Mouse (Mus musculus): ENCODE measurements around the gene T. TPM values are rescaled to one million over a fixed set of nuclear protein-coding genes. Genes with fewer than 3 reads are reported as not detected.
A peak's percentile ranks its signal among the peaks of the same experiment; 100 is the strongest.
"Not testable (repeated sequence)": the region's sequence is repeated elsewhere in the genome, so short reads cannot be mapped to it uniquely, and the experiment has no call there.

Gene T
- not detected in 2 replicates for total RNA-seq (2015)
- total RNA-seq (2017) = not detected in 2 replicates

DNA sequence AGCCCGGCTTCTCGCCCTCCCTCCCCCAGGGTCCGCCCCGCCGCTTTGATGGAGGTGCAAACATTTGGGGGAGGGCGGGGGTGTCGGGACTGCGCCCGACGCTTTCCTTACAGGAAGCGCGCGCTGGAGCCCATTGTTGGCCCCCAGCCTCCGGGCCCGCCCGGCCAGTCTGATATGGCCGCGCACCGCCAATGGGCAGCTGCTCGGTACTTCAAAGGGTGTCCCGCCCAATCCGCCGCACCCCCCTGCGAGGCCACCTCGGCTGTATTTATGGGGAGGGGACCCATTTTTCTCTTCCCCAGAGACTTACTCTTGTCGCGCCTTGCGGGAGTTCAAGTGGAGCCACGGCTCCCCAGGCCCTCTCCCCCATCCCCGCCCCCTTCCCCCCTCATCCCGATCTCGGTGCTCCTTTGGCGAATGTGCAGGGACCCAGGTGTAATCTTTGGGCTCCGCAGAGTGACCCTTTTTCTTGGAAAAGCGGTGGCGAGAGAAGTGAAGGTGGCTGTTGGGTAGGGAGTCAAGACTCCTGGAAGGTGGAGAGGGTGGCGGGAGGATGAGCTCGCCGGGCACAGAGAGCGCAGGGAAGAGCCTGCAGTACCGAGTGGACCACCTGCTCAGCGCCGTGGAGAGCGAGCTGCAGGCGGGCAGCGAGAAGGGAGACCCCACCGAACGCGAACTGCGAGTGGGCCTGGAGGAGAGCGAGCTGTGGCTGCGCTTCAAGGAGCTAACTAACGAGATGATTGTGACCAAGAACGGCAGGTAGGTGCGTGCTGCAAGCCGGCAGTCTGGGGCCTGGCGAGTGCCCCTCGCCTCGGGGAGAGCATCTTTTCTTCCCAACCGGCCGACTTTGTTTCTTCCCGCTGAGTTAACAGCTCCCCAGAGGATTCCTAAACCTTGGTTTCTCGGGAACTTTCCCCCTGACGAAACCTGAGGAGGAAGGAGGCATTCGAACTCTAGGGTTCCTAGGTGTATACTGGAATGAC lies at the start of gene T:
TSS of gene T (plus strand) at position 446 of the 983 bp plus-strand sequence.
- ATAC-seq (ENCODE audit: poor library complexity, severe bottlenecking) = no peak

DNA sequence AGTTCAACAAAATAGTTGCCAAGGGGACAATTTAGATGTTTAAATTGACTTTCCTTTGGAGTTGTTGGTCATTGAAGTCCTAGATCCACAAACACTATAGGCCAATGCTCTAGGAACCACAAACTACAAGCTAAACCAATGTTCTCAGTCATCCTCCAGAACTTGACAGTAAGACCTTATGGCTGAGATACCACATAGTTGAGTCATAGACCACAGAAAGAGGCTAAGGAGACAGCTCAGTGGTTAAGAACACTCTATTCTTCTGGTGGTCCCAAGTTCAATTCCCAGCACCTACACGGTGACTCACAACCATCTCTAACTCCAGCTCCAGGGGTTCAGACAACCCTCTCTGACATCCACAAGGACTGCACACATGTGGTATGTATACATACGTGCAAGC lies 48.8 kb upstream of the T start:
- no peak for ATAC-seq (ENCODE audit: poor library complexity, severe bottlenecking)

DNA sequence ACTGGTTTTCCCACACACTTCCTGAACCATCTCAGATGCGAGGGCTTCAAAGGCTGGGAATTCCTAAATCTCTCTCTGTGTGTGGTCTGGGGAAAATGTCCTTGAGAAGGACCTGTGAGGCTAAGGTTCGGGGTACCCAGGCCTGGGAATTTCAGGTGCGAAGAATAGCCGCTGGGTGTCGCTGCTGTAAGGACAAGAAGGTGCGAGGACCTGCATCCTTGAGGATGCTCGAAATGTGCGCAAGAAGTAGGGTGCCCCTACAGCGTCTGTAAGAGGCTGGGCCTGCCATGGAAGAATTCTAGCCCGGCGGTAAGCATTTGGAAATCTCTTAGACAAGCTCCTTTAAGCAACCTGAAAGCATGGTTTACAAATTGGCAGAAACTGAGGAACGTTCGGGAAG lies 45.8 kb upstream of the T start:
- peak; percentile 45; the same call in 1 of the 2 replicates for ATAC-seq (ENCODE audit: poor library complexity, severe bottlenecking)

DNA sequence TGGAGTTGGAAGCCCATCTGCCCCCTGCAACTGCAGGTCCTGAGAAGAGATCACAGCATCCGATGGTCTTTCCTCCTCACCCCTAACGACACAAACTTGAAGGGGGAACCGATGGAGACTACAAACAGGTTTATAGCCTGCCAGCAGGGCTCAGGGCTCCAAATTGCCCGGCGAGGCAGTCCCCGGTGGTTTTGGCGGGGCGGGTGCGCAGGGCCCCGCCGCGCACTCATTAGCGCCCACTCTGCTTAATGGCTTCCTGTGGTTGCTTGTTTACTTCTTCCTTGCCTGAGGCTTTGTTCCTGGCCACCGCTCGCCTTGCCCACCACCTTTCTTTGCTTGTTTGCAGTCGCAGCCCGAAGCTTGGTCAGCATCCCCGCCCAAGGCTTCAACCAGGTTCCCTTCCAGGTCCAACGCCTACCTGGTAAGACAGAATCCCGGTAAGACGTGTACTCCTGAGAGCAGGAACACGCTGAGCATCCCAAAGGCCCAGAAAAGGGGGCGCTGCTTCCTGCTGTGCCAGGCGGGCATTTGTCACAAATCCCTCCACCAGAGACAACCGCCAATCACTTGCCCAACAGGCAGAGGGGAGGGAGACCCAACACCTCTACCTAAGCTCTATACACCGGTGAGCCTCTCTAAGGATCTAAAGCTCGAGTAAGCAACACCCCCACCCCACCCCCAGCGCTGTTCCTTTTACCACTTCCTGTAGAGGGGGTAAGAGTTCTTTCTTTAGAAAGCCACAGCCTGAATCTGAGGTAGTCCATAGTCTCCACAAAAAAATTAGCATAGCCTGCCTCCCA lies 45.0 kb upstream of the T start:
- ATAC-seq (ENCODE audit: poor library complexity, severe bottlenecking) = peak; percentile 54; the same call in 1 of the 2 replicates

DNA sequence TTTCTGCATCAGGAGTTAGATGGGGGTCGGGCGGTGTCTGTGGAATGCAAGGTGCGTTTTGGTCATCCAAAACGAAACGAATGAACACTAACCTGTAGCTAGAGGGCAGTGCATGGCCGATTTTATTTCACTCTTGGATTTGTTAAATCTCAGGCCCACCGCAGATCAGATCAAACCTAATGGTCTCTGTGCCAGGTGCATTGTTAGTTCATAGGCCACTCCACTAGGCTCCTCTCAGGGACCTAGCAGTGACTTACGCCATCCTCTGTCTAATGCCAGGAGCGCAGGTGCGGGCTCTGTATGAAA lies 44.5 kb upstream of the T start:
- no peak for ATAC-seq (ENCODE audit: poor library complexity, severe bottlenecking)

DNA sequence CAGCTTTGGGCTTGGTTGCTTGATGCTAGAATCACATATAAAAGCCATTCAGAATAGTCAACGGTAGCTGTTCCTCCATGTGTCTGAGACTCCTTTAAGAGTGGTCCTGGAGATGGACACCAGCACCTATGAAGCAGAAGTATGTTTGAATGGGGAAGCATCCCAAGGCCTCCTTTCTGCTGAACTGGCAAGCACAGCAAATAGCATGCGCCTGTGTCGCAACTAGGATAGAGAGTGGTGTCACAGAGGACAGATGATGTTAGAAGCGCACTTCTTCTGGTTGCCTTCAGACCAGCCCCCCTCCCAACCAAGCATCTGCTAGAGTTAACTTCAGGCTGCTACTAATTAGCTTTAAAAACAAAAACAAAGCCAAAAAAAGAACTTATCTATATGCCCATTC lies 43.7 kb upstream of the T start:
- ATAC-seq (ENCODE audit: poor library complexity, severe bottlenecking) = peak; percentile 60

DNA sequence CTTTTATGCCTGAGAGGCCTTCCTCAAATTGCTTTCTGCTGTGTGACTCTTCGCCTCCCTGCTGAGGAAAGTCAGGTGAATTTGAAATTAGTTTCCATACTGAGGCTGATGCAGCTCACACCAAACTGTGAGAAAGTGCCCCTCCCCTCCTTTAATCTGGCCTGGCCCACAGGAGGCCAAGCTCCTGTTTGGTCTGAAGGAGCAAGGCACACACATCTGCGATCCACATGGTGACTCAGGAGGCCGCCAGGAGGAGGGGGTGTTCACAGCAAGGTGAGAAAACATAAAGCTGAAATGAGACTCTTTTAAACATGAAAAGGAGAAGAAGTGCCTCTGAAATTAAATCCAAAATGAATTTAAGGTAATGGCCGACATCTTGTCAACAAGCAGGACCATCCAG lies 37.9 kb upstream of the T start:
- ATAC-seq (ENCODE audit: poor library complexity, severe bottlenecking) = no peak

DNA sequence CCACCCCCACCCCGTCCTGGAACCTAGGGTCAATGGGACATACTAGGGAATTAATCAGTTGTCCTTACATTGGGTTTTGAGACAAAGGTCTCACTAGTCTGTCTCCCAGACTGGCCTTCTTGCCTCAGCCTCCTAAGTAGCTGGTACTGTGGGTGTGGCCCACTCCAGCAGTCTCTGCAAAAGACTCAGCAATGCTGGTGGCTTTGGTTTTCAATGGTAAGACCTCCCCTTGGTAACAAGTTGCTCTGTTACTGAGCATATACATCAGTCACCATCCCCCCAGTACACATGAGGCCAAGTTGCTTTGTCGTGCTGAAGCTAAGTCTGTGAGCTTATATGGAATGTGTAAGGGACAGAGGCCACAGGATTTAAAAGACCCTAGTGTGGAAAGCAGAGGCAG lies 36.3 kb upstream of the T start:
- ATAC-seq (ENCODE audit: poor library complexity, severe bottlenecking) = no peak

DNA sequence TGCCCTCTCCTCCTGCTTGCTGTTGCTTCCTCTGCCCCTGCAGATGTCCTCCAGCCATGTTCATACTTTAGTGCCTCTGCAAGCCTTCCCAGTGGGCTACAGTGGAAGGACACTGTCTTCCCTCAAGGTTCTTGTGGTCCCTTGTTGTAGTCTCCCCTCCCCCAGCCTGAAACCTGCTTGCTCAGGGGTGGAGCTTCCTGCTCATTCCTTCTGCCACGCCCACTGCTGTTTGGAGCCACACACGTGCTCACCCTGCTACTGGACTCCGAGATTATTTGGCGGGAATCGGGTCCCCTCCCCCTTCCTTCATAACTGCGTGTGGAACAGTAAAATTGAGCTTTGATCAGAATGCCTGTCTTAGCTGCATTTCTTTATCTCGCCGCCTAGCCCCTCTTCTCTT lies 30.3 kb upstream of the T start:
- not testable (repeated sequence) for ATAC-seq (ENCODE audit: poor library complexity, severe bottlenecking)

DNA sequence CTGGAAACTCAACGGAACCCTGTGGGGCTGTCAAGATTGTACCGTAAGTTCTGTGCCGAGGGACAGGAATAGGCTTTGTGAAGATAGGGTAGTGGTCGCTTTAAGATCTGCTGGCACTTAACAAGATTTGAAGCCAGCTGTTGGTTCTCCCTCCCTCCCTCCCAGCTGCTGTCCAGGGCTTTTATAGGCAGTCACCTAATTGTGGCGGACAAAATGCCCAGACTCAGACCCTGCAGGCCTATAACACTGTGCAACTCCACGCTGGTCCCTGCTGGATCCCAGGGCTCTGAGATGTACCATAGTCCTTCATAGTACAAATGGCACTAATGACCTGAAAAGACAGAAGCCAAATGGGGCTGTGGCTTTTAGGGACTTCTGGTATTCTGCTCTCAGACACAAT lies 27.9 kb upstream of the T start:
- no peak for ATAC-seq (ENCODE audit: poor library complexity, severe bottlenecking)

DNA sequence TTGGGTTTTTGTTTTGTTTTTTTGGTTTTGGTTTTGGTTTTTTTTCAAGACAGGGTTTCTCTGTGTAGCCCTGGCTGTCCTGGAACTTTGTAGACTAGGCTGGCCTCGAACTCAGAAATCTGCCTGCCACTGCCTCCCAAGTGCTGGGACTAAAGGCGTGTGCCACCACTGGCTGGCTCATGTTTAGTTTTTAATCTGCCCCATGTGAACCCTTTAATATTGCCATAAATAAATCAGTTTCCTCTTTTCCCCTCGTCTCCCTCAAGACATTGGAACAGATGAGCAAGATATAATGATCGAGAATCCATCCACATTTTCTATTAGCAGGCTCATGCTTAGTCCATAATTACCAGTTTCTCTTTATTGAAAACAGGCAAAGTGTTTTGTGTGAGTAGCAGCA lies 26.2 kb upstream of the T start:
- not testable (repeated sequence) for ATAC-seq (ENCODE audit: poor library complexity, severe bottlenecking)

DNA sequence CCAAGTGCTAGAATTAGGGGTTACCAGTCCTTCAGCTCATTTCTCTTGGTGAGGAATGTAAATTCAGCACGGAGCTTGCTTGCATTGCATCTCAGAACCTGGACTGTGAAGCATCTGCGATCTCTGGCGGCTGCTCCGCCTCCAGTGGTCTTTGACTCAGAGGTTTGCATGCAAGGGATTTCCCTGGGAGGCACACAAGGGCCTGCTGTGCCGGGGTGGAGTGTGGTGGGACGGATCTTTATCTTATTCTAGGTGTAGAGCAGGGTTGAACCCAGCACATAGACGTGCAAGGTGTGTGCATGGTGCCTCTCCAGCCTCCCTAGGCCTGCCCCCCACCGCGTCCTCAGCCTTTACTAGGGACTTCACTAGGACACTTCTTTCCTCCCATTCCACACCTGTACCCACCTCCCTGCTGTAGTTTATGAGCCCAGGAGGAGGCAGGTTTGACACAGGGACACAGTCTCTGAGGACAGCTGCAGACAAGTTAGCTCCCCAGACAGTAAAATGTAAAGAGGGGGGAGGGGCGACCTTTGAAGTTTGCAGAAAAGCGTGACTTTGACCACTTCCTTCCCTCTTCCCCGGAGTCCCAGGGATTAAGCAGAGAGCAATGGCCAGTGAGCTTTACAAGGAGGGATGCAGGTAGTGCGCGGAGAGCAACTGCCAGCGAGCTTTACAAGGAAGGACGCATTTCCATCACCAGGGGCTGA lies 25.5 kb upstream of the T start:
- no peak for ATAC-seq (ENCODE audit: poor library complexity, severe bottlenecking)

DNA sequence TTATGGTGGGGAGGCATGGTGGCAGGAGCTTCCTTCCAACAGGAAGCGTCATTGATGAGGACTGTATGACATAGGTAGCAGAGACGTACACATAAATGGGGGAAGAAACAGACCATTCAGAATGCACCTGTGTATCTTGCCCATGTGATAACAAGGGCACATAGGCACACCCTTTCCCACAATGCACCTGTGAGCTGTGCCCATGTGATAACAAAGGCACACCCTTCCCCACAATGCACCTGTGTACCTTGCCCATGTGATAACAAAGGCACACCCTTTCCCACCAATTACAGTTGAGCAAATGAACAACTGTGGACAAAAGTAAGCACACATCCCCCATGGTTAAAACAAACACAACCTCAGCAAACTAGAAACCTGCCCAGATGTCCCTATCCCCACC lies 23.9 kb upstream of the T start:
- no peak for ATAC-seq (ENCODE audit: poor library complexity, severe bottlenecking)

DNA sequence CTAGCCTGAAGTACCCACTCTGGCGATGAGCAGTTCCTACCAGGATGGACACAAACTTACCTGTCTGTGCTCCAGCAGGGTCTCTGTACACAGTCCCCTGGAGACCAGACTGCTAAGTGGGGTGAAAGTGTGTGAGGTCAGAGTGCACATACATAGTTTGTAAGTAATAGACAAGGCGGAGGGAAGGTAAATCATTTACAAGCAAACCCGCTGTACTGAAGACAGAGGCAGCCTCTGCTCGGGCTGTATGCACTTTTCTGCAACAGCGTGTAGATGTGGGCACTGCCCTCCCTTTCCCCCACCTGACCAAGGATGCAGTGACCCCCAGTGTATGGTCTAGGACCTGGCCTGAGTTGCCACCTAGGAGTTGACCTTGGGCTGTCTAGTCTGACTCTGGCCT lies 20.6 kb upstream of the T start:
- no peak for ATAC-seq (ENCODE audit: poor library complexity, severe bottlenecking)

DNA sequence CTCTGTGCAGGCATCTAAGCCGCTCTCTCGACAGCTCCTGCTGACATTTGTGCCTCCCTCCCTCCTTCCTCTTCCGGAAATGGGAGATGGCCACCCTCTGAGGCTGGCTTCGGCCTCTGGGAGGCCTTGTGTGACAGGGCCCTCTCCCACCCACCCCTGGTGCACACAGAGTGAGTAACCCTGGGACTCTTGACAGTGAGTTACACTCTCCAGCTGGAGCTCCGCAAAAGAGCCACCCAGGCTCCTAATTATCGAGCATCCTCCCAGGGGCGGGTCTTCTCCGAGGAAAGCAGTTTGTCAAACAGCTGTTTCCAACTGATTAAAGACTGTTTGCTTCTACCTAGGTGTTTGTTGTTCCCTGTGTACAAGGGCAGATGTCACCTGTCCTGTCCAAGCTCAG lies 18.7 kb upstream of the T start:
- ATAC-seq (ENCODE audit: poor library complexity, severe bottlenecking) = no peak

DNA sequence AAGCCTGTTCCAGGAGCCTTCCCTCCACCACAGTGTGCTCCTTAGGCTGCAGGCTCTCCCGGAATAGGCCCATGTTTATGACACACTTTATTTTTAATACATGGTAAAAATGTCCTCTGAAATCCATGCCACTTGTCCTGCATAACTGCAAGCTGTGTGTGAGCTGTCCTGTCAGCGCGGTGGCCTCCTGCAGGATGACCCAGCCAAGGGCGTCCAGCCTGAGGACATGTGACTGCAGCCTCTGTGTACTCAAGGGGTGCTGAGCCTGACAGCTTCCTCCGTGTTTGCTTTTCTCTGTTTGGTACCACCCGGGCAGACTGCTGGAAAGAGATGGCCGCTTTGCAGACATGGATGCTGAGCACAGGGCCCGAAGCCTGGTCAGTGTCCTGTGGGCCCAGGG lies 17.4 kb upstream of the T start:
- no peak for ATAC-seq (ENCODE audit: poor library complexity, severe bottlenecking)

DNA sequence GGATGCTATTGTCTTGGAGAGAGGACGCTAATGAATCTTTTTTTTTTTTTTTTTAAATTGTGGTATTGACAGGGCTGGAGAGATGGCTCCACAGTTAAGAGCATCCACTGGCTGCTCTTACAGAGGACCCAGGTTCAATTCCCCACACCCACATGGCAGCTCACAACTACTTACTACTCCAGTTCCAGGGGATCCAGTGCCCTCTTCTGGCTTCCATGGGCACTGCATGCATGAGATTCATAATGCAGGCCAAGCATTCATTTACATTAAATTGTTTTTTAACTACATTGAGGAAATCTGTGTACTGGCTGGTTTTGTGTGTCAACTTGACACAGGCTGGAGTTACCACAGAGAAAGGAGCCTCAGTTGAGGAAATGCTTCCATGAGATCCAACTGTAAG lies 13.5 kb upstream of the T start:
- no peak for ATAC-seq (ENCODE audit: poor library complexity, severe bottlenecking)

DNA sequence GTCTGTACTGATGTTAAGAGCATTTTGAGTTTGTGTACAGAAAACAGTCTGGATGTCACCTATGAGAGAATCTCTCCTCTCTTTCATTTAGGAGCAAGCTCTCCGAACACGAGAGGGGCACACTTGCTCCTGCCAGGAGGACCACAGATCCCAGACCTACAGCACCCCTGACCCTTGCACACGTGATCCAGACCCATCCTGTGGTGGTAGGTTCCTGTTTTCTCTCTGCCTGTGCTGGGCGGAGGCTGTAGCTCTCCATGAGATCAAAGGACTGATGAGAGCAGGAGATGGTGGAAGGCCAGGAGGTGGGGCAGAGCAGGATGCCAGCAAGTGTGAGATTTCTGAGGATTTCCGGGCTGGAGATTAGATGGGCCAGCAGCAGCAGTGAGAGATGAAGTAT lies 12.7 kb upstream of the T start:
- 0 out of 2 replicates have a peak, but pooled peaks have one; percentile 35 for ATAC-seq (ENCODE audit: poor library complexity, severe bottlenecking)

DNA sequence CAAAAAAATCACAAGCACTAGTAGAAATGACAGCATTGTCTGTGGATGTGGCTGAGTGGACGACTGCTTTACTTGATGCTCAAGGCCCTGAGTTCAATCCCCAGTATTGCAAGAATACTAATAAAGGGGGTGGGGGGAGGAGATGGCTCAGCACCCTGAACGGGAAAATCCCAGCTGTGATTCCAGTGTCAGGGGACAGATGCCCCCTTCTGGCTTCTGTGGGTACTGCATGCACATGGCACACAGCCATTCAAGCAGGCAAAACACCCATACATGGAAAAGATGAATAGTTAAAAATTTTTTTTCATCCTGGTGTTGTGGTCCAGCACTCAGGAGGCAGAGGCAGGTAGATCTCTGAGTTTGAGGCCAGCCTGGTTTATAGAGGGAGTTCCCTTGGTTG lies 10.9 kb upstream of the T start:
- no peak for ATAC-seq (ENCODE audit: poor library complexity, severe bottlenecking)

DNA sequence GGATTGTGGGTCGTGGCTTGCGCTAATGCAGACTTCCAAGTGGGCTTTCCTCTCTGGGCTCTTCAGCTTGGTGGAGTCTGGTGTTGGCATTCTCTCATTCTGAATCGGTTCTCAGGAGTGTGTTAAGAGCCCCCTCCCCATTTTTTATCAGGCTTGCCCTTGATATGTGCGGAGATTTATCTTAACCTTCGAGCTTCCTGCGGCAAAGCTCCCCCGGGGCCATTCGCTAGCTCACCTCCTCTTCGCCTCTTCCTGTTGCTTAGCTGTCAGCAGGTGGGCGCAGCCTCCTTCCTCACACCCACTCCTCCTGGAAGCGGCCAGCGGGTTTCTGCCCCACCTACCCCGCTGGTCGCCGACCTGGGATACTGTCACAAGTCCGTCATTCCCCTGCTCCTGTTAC lies 4.8 kb upstream of the T start:
- no peak for ATAC-seq (ENCODE audit: poor library complexity, severe bottlenecking)

DNA sequence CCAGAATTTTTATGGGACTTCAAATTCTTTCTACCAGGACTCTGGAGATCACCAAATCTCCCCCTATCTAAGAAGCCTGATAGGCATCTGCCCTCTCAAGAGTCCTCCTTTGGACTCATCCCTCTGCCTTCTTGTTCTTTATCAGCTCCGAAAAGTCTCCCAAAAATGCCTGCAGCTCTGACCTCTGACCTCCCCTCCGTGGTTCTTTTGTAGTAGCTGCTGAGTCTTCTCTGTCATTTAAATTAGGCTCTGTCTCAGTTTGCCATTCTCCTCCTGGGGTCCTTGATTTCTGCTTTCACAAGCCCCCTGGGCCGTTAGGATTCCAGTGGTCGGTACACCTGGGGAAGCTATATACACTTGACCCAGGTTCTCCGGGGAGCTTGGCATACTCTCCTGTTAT lies 4.3 kb upstream of the T start:
- ATAC-seq (ENCODE audit: poor library complexity, severe bottlenecking) = no peak
